ENCODE assay signal across 8 mouse cellular contexts in the genomic region with DNA sequence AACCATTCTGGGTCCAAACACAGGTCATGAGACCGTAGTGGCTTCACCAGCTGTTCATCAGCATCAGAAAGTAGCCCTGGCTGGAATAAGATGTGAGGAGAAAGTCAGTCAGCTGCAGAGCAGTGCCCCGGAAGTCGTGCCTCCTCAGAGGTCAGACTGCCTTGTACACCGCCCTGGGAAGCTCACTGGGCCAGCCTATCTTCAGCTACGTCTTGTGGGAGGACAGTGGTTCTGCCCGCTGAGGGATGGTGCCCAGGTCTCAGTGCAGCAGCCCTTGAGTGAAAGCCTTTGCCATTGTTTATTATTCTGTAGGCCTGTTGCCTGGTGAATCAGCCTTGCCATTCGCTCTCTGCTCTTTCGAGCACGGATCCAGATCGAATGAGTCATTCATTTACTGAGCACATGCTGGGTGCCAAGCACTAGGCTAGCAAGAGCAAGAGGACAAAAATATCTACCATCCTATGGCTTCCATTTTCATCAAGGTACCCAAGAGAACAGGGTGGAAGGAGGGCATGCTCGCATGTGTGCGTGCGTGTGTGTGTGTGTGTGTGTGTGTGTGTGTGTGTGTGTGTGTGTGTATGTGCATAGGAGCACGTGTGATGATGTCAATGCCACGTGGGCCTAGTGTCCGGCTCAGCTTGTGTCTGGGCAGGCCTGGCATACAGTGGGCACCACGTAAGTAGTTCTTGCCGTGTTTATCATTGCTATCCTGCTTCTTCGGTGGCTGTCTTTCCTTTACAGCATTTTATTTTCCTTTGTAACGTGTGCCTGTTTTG.
A peak's percentile ranks its signal among the peaks of the same experiment; 100 is the strongest.
DNase-seq lines count a peak whose midpoint lies in the region; ATAC-seq and TF ChIP-seq lines count a peak whose summit lies in the region.

No protein-coding gene starts in this region.

- ATAC-seq in midbrain, embryonic 15.5 days (replicated peaks) = no peak
- no peak for ATAC-seq in granulocyte monocyte progenitor cell, adult 5-6 weeks (replicated peaks; ENCODE audit: poor library complexity, severe bottlenecking)
- ATAC-seq in midbrain, embryonic 13.5 days = no peak

- DNase-seq in layer of hippocampus, adult 8-10 months (ENCODE audit: low spot score in 2 of 2) = peak; percentile 56
- no peak for DNase-seq in layer of hippocampus, postnatal 25 days (ENCODE audit: extremely low spot score in 1 of 2, low spot score in 1 of 2)
- peak; percentile 54 for DNase-seq in MEL (ENCODE audit: low read depth, low spot score)
- peak; percentile 30 for DNase-seq in kidney, postnatal 10 days

- no peak for TF ChIP-seq RAD21 in MEL (IDR thresholded peaks at IDR 0.05; ENCODE audit: low read depth, low read length)

- no peaks in the 10 kb centered on the region for H3K9me3 ChIP-seq in MEL (replicated peaks; ENCODE audit: insufficient read depth, low read length)
- H3K9me3 ChIP-seq in midbrain, embryonic 15.5 days = no peaks in the 10 kb centered on the region
- H3K9me3 ChIP-seq in midbrain, embryonic 13.5 days = no peaks in the 10 kb centered on the region

- H3K27ac ChIP-seq in MEL (ENCODE audit: control insufficient read depth, low read depth, low read length) = no peak overlapping the region
- 0 out of 2 replicates have a peak overlapping the region, but pooled peaks have one; percentile 8 for H3K27ac ChIP-seq in brown adipose tissue, adult 24 weeks (replicated peaks; ENCODE audit: low read depth, low read length)
- H3K27ac ChIP-seq in midbrain, embryonic 15.5 days = no peak overlapping the region
- no peak overlapping the region for H3K27ac ChIP-seq in midbrain, embryonic 13.5 days

- H3K4me2 ChIP-seq in midbrain, embryonic 15.5 days = no peak overlapping the region
- H3K4me2 ChIP-seq in midbrain, embryonic 13.5 days (replicated peaks) = no peak overlapping the region

- no peak for TF ChIP-seq EP300 in MEL (IDR thresholded peaks at IDR 0.05; ENCODE audit: low read depth in 1 of 2, low read length in 2 of 2)

- H3K27me3 ChIP-seq in MEL (ENCODE audit: control insufficient read depth in 1 of 2, insufficient read depth in 2 of 2, low read length in 2 of 2) = no peaks in the 10 kb centered on the region
- no peaks in the 10 kb centered on the region; the same call in 1 of the 2 replicates for H3K27me3 ChIP-seq in midbrain, embryonic 15.5 days (replicated peaks)
- no peaks in the 10 kb centered on the region; the same call in 1 of the 2 replicates for H3K27me3 ChIP-seq in midbrain, embryonic 13.5 days

- no peak; a peak in 1 of 4 replicates for TF ChIP-seq POLR2A in MEL (IDR thresholded peaks at IDR 0.05; ENCODE audit: control insufficient read depth in 1 of 2, insufficient read depth in 1 of 2, low read depth in 1 of 2, low read length in 2 of 2, poor library complexity in 1 of 2)

- no peak for TF ChIP-seq CTCF in MEL (IDR thresholded peaks at IDR 0.05 in 2 of 3, conservative IDR thresholded peaks at IDR 0.05 in 1 of 3; ENCODE audit: control insufficient read depth in 1 of 3, insufficient read depth in 1 of 3, low read depth in 2 of 3, low read length in 3 of 3, poor library complexity in 1 of 3, severe bottlenecking in 1 of 3)

- peaks cover 28 to 65% of the 10 kb centered on the region in 2 experiments for H3K36me3 ChIP-seq in MEL (ENCODE audit: control insufficient read depth in 1 of 2, insufficient read depth in 2 of 2, low read length in 2 of 2)
- H3K36me3 ChIP-seq in midbrain, embryonic 15.5 days (replicated peaks) = no peaks in the 10 kb centered on the region
- no peaks in the 10 kb centered on the region for H3K36me3 ChIP-seq in midbrain, embryonic 13.5 days

- peaks cover 89% of the 10 kb centered on the region for H3K79me2 ChIP-seq in MEL (ENCODE audit: control insufficient read depth, insufficient read depth, low read length, poor library complexity)

- peaks cover 38 to 59% of the 10 kb centered on the region in 2 experiments for H3K4me1 ChIP-seq in MEL (ENCODE audit: control insufficient read depth in 1 of 2, insufficient read depth in 2 of 2, low read length in 2 of 2)
- H3K4me1 ChIP-seq in brown adipose tissue, adult 24 weeks (ENCODE audit: control insufficient read depth, insufficient read depth, insufficient read length, low read length) = peaks cover 12% of the 10 kb centered on the region
- H3K4me1 ChIP-seq in midbrain, embryonic 15.5 days = no peaks in the 10 kb centered on the region
- H3K4me1 ChIP-seq in midbrain, embryonic 13.5 days (replicated peaks) = no peaks in the 10 kb centered on the region

- WGBS in midbrain, embryonic 15.5 days = 81% methylated on average over 20 of the region's 20 CpGs
- 87% methylated on average over 20 of the region's 20 CpGs for WGBS in midbrain, embryonic 13.5 days

- H3K9ac ChIP-seq in MEL (ENCODE audit: control insufficient read depth, low read depth, low read length, poor library complexity, severe bottlenecking) = no peak overlapping the region
- H3K9ac ChIP-seq in midbrain, embryonic 15.5 days = no peak overlapping the region
- H3K9ac ChIP-seq in midbrain, embryonic 13.5 days (replicated peaks) = no peak overlapping the region

- H3K4me3 ChIP-seq in MEL (ENCODE audit: control insufficient read depth in 1 of 2, insufficient read depth in 1 of 2, low read depth in 2 of 2, low read length in 2 of 2) = no peak overlapping the region
- no peak overlapping the region for H3K4me3 ChIP-seq in brown adipose tissue, adult 24 weeks (ENCODE audit: insufficient read depth, low read depth, low read length)
- H3K4me3 ChIP-seq in midbrain, embryonic 15.5 days = no peak overlapping the region
- H3K4me3 ChIP-seq in midbrain, embryonic 13.5 days (replicated peaks) = no peak overlapping the region

TF ChIP-seq in MEL, 35 proteins besides CTCF, POLR2A, EP300 and RAD21:
- TF ChIP-seq JUND (IDR thresholded peaks at IDR 0.05; ENCODE audit: low read depth, low read length) = 0 out of 2 replicates have a peak, but pooled peaks have one; percentile 12
- no peak for TF ChIP-seq ZC3H11A (IDR thresholded peaks at IDR 0.05; ENCODE audit: low read depth, low read length)
- no peak for TF ChIP-seq HCFC1 (IDR thresholded peaks at IDR 0.05; ENCODE audit: low read depth, low read length)
- TF ChIP-seq POLR2AphosphoS5 (IDR thresholded peaks at IDR 0.05; ENCODE audit: borderline replicate concordance, low read depth, low read length) = peak; percentile 19; the same call in 1 of the 2 replicates

Comparison
In these comparisons a context has a peak if more than half of its experiments do, and no peak if none do; other contexts are left out.
1. DNase-seq: peak in layer of hippocampus, adult 8-10 months (2 of 2), MEL (single experiment) and kidney, postnatal 10 days (single experiment); none in layer of hippocampus, postnatal 25 days (0 of 2).